Mouse (Mus musculus) myocyte (in vitro differentiated cells): ENCODE results near the gene Prkcb.

Experiments used
- E2F4 ChIP-seq: IDR thresholded peaks from one replicate; pipeline ENCODE4 v1.6.1; 2011; ENCODE audit warnings: mild to moderate bottlenecking, control low read depth, moderate library complexity; ENCODE audit not compliant: insufficient read depth
- MAX ChIP-seq: IDR thresholded peaks from one replicate; pipeline ENCODE4 v1.6.1; 2011; ENCODE audit warnings: low read depth, mild to moderate bottlenecking, control low read depth
- MYOD1 ChIP-seq, 3 experiments: IDR thresholded peaks; one replicate each; pipeline ENCODE4 v1.6.1; 2011; ENCODE audit warnings: control low read depth in 2 of 3, low read depth in 2 of 3, mild to moderate bottlenecking in 2 of 3, moderate library complexity in 1 of 3; ENCODE audit not compliant: insufficient read length in 2 of 3, control insufficient read depth in 1 of 3
- MYOG ChIP-seq, 3 experiments: IDR thresholded peaks; one replicate each; pipeline ENCODE4 v1.6.1; 2011; ENCODE audit warnings: control low read depth in 2 of 3, low read depth in 2 of 3, mild to moderate bottlenecking in 2 of 3; ENCODE audit not compliant: insufficient read length in 2 of 3, control insufficient read depth in 1 of 3, insufficient read depth in 1 of 3
- POLR2A ChIP-seq: IDR thresholded peaks from one replicate; pipeline ENCODE4 v1.6.1; 2011; ENCODE audit warnings: low read depth, mild to moderate bottlenecking, control low read depth, moderate library complexity; ENCODE audit not compliant: insufficient read length
- POLR2AphosphoS2 ChIP-seq: IDR thresholded peaks from one replicate; pipeline ENCODE4 v1.6.1; 2011; ENCODE audit warnings: low read depth, control low read depth; ENCODE audit not compliant: insufficient read length
- TCF12 ChIP-seq: IDR thresholded peaks from one replicate; pipeline ENCODE4 v1.6.1; 2011; ENCODE audit warnings: mild to moderate bottlenecking, control low read depth; ENCODE audit not compliant: poor library complexity, insufficient read depth, severe bottlenecking
- TCF3 ChIP-seq: IDR thresholded peaks from one replicate; pipeline ENCODE4 v1.6.1; 2011; ENCODE audit warnings: low read depth, control low read depth; ENCODE audit not compliant: insufficient read length
- USF1 ChIP-seq: IDR thresholded peaks from one replicate; pipeline ENCODE4 v1.6.1; 2011; ENCODE audit warnings: low read depth, mild to moderate bottlenecking, control low read depth, moderate library complexity

DNA sequence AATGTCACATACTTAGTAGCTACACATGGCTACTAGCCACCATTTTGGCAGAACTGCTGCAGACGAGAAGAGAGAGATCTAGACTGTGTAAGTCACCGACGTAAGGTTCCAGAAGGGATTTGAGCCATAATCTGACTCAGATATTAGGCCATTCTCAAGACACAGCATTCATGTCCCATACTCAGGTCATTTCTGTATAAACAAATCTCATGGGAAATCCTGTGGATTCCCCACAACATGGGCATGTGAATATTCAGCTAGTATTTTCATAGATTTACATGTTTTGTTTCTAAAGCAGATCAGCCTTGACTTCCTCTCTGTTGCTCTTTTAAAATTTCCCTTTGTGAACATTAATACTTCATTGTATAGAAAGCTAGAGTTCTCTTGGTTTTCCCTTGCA, 39.4 kb downstream of the Prkcb start:
- TF ChIP-seq POLR2A: no peak
- TF ChIP-seq MAX: no peak
- no peak for TF ChIP-seq POLR2AphosphoS2
- TF ChIP-seq TCF3: no peak
- TF ChIP-seq TCF12: no peak
- no peak for TF ChIP-seq E2F4
- no peak for TF ChIP-seq USF1
- no peak for TF ChIP-seq MYOG (IDR thresholded peaks at IDR 0.05; ENCODE audit: control insufficient read depth in 1 of 3, insufficient read depth in 1 of 3, insufficient read length in 2 of 3, low read depth in 2 of 3)
- no peak for TF ChIP-seq MYOD1 (IDR thresholded peaks at IDR 0.05; ENCODE audit: control insufficient read depth in 1 of 3, insufficient read length in 2 of 3, low read depth in 2 of 3)
